Mouse (Mus musculus): Measurements from ENCODE around the gene Vmn2r96. TPM values are rescaled to one million over a fixed set of nuclear protein-coding genes. Genes with fewer than 3 reads are reported as not detected.

Gene Vmn2r96
- total RNA-seq (2023), result 1 to 10 TPM; 3.9 to 4.8 TPM

DNA sequence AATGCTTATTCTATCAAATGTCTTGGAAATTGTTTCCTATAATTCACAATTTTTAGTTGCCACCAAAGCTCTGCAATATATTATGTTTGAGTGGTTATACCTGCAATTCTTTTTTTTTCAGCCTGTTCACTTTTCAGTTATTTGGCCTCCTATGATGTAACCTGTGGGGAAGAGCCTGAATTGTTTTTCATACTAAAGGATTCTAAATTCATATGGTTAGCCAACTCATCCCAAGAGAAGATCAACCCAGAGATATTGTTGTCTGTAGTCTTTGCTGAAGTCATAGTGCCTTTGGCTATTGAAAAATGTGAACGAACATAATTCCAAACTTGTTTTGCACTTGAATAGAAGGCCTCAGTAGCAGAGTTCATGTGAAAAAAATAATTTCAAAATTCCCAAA, at the start of gene Vmn2r96:
Gene Vmn2r96, plus strand, starts transcription at position 301 of the 400 bp plus-strand sequence.

Other genes with a start within 250 kb of the Vmn2r96 start
- not detected for gene Vmn2r95, start 149.1 kb upstream of the Vmn2r96 start, total RNA-seq (2023)

Data from B cell, adult 67 days (primary cell).